In genomic region chr9:35844050-35844449, GRCm38 (mm10) we compare ENCODE assay signal across 24 mouse cellular contexts. TPM values are rescaled to one million over a fixed set of nuclear protein-coding genes. Genes with fewer than 3 reads are reported as not detected.
"Had no signal": no experiment of that assay in that cellular context is flagged by ENCODE, and none has a peak within 500 bp of the region (broad histone marks: within the 10 kb centered on the region; RNA-seq: fewer than 3 reads in every experiment).

Gene 9230110F15Rik (minus strand): TSS chr9:35844150.

- DNase-seq: retina, postnatal 1 day; right cerebral cortex, adult 18-20 months; right cerebral cortex, postnatal 14 days; right cerebral cortex, postnatal 25 days; right cerebral cortex, postnatal 4 days; spleen, adult 18-20 months; thymus, adult 18-20 months; thymus, adult 2 months; thymus, postnatal 14 days; thymus, postnatal 25 days; thymus, postnatal 36 days; thymus, postnatal 4 days had no signal

RNA-seq across cellular contexts. Expression of gene 9230110F15Rik, which starts in this region (rescaled TPM):
- polyA plus RNA-seq: neural tube, embryonic 13.5 days; neural tube, embryonic 14.5 days; neural tube, embryonic 15.5 days; small intestine, adult 2 months; spleen, adult 2 months; stomach, embryonic 14.5 days; stomach, embryonic 15.5 days; stomach, embryonic 16.5 days; stomach, postnatal 0 days; testis, adult 2 months; thymus, adult 2 months; thymus, postnatal 0 days; urinary bladder, adult 2 months had no signal
